Mouse (Mus musculus) ES-E14 (cell line): ENCODE results near the gene Bnc2.
A peak's percentile ranks its signal among the peaks of the same experiment; 100 is the strongest.

Source experiments
- CHD2 ChIP-seq: IDR thresholded peaks from 2 replicates; pipeline ENCODE4 v1.6.1; 2014; ENCODE audit warnings: mild to moderate bottlenecking, low read depth, low read length, inconsistent platforms
- HCFC1 ChIP-seq: IDR thresholded peaks from 2 replicates; pipeline ENCODE4 v1.6.1; 2012; ENCODE audit warnings: low read length, inconsistent platforms, borderline replicate concordance; ENCODE audit not compliant: insufficient read depth
- MAFK ChIP-seq: IDR thresholded peaks from 2 replicates; pipeline ENCODE4 v1.6.1; 2014; ENCODE audit warnings: mild to moderate bottlenecking, low read depth, low read length, inconsistent platforms; ENCODE audit not compliant: insufficient read depth
- ZNF384 ChIP-seq: IDR thresholded peaks from 2 replicates; pipeline ENCODE4 v1.6.1; 2012; ENCODE audit warnings: low read depth, low read length, inconsistent platforms

DNA sequence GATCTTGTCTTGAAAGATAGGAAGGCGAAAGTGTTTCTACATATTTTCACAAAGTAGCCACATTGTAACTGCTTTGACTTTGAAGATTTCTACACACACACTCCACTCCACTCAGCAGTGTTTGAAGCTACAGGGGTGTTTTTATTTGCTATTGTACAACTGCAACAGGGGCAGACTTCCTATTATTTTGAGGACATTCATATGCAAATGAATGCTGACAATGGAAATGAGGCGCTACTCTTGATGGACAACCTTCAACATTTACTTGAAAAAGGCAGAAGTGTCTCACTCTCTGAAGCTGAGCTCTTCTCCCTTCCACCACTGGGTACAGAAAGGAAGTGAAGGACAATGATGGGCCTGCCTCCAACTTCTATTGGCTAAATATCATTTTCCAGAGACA lies 146.7 kb downstream of the Bnc2 start:
- 0 out of 2 replicates have a peak, but pooled peaks have one; percentile 24 for TF ChIP-seq CHD2
- TF ChIP-seq MAFK, result peak; percentile 26; the same call in 1 of the 2 replicates
- TF ChIP-seq HCFC1, result no peak
- TF ChIP-seq ZNF384, result no peak
